Mouse (Mus musculus) lung, postnatal 0 days (tissue): ENCODE measurements around the gene Cfap161. TPM values are rescaled to one million over a fixed set of nuclear protein-coding genes. Genes with fewer than 3 reads are reported as not detected.

Experiments
- ATAC-seq: fragments of 200-750 bp; cut with Nextera tagmentation; 2 replicates; pipeline ENCODE4 v1.8.0; 2017; ENCODE audit warnings: moderate library complexity
- DNase-seq: peaks from one replicate; pipeline ENCODE4 v3.0.0-alpha.2; 2016; ENCODE audit warnings: low spot score
- H3K27ac ChIP-seq: fragments of 300-500 bp; sonication (generic); 2 replicates; pipeline ENCODE4 v1.5.1; 2014; ENCODE audit warnings: antibody characterized with exemption, mild to moderate bottlenecking, low read length, mixed read lengths
- H3K27me3 ChIP-seq: fragments of 300-500 bp; sonication (generic); replicated peaks from 2 replicates; pipeline ENCODE4 v1.6.1; 2014; ENCODE audit warnings: low read length, mixed read lengths; ENCODE audit not compliant: insufficient read depth
- H3K36me3 ChIP-seq: fragments of 300-500 bp; sonication (generic); 2 replicates; pipeline ENCODE4 v1.6.1; 2014; ENCODE audit warnings: low read length, mixed read lengths; ENCODE audit not compliant: insufficient read depth
- H3K4me1 ChIP-seq: fragments of 300-500 bp; sonication (generic); 2 replicates; pipeline ENCODE4 v1.6.1; 2014; ENCODE audit warnings: antibody characterized with exemption, low read depth, low read length, mixed read lengths; ENCODE audit not compliant: insufficient read depth
- H3K4me2 ChIP-seq: fragments of 300-500 bp; sonication (generic); replicated peaks from 2 replicates; pipeline ENCODE4 v1.6.1; 2014; ENCODE audit warnings: low read depth, mild to moderate bottlenecking, low read length, moderate library complexity, mixed read lengths
- H3K4me3 ChIP-seq: fragments of 300-500 bp; sonication (generic); 2 replicates; pipeline ENCODE4 v1.5.1; 2014; ENCODE audit warnings: low read depth, low read length
- H3K9ac ChIP-seq: fragments of 300-500 bp; sonication (generic); replicated peaks from 2 replicates; pipeline ENCODE4 v1.6.1; 2014; ENCODE audit warnings: low read depth, mild to moderate bottlenecking
- H3K9me3 ChIP-seq: fragments of 300-500 bp; sonication (generic); 2 replicates; pipeline ENCODE4 v1.6.1; 2016; ENCODE audit warnings: low read length, mixed read lengths
- CTCF ChIP-seq: IDR thresholded peaks from 2 replicates; pipeline ENCODE4 v1.5.1; 2016; ENCODE audit warnings: antibody characterized with exemption, mild to moderate bottlenecking
- EP300 ChIP-seq: IDR thresholded peaks from 2 replicates; pipeline ENCODE4 v1.6.1; 2016; ENCODE audit warnings: antibody characterized with exemption, mild to moderate bottlenecking, control low read depth
- WGBS: fragments of 180-500 bp; shearing (Covaris S2); extraction: QIAGEN DNeasy Blood & Tissue Kit; methylation state at CpG from one replicate; pipeline ENCODE4 v1.1.7; 2014; 5-methylcytosine and 5-hydroxymethylcytosine counted together
- polyA plus RNA-seq: library from polyadenylated mRNA; unstranded; fragments of >200 nt; fragmentation: Nextera tagmentation; extraction: Ambion mirVana; gene quantifications from 2 replicates; pipeline ENCODE4 v1.2.1, GENCODE M21; 2015

The Cfap161 gene
- polyA plus RNA-seq, 1 experiment from 2014 or later: 6.8 TPM

DNA sequence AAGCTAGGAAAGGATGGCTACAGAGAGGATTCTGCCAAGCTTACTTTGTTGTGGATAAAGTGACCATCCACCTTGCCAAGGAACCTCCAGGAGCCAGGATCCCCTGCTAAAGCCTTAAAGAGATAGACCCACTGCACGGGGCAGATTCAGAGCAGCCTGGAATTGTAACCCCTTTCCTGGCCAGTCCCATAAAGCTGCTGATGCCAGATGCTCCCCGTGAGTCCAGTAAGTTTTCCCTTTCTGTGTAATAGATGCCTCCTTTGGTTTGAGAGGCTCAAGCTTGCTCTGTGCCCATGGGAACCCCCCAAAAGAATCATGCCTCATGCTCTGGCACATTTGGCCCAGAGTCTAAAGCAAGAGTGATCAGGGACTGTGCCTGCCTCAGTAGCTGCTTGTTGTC is 15.7 kb downstream of the Cfap161 start:
- WGBS: 81% methylated on average over 2 of the region's 2 CpGs
- TF ChIP-seq CTCF (no peak), EP300 (no peak)

GRCm38 (mm10) chr7:83778516-83778915 is 16.2 kb downstream of the Cfap161 start:
- ATAC-seq: no peak
- Histone ChIP-seq H3K27me3 (no peaks in the 10 kb centered on the region), H3K4me2 (no peak overlapping the region), H3K36me3 (no peaks in the 10 kb centered on the region), H3K27ac (no peak overlapping the region), H3K9me3 (no peaks in the 10 kb centered on the region), H3K4me1 (no peaks in the 10 kb centered on the region), H3K9ac (no peak overlapping the region), H3K4me3 (no peak overlapping the region)
- WGBS: 70% methylated on average over 2 of the region's 2 CpGs
- no peak for DNase-seq
- TF ChIP-seq EP300 (no peak), CTCF (no peak)

More for the DNA sequence above, 15.7 kb downstream of the Cfap161 start:
- Histone ChIP-seq H3K27ac (no peak overlapping the region), H3K9ac (no peak overlapping the region), H3K4me1 (no peaks in the 10 kb centered on the region), H3K4me3 (no peak overlapping the region), H3K27me3 (no peaks in the 10 kb centered on the region), H3K4me2 (no peak overlapping the region), H3K36me3 (no peaks in the 10 kb centered on the region), H3K9me3 (no peaks in the 10 kb centered on the region)
- DNase-seq: no peak
- no peak for ATAC-seq

GRCm38 (mm10) chr7:83774721-83775120 is 20.0 kb downstream of the Cfap161 start:
- H3K4me2 ChIP-seq: no peak overlapping the region
- H3K27me3 ChIP-seq: no peaks in the 10 kb centered on the region
- H3K27ac ChIP-seq: no peak overlapping the region
- TF ChIP-seq CTCF (peak; percentile 77), EP300 (no peak)
- H3K4me1 ChIP-seq: no peaks in the 10 kb centered on the region; the same call in 1 of the 2 replicates
- H3K36me3 ChIP-seq: no peaks in the 10 kb centered on the region
- DNase-seq (peak; percentile 74), ATAC-seq (no peak)
- H3K9me3 ChIP-seq: no peaks in the 10 kb centered on the region
- no peak overlapping the region for H3K4me3 ChIP-seq
- WGBS: 19% methylated on average over 5 of the region's 5 CpGs
- H3K9ac ChIP-seq: no peak overlapping the region

DNA sequence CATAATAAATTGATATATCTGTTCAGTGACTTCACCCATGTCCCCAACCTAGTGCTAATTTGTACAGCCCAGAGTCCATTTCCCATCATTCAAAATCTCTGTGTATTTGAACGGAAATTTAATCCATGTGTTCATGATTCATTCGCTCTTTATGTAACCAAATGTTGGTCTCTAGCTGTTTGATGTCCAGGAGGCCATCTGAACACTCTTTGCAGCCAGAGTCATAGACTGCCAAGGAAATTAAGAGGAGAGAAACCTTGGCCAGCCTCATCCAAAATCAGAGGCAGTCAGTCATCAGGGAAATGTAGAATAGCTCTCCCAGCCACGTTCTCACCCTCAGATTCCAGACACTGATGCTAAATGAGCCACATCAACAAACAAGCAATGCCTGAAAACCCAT is 31.0 kb downstream of the Cfap161 start:
- TF ChIP-seq CTCF: no peak
- ATAC-seq (no peak), DNase-seq (no peak)
- no peak overlapping the region for H3K27ac ChIP-seq
- H3K4me2 ChIP-seq: no peak overlapping the region
- H3K9me3 ChIP-seq: no peaks in the 10 kb centered on the region
- no peak overlapping the region for H3K9ac ChIP-seq
- no peaks in the 10 kb centered on the region for H3K27me3 ChIP-seq
- WGBS: 56% methylated on average over 3 of the region's 3 CpGs
- H3K36me3 ChIP-seq: no peaks in the 10 kb centered on the region
- no peak overlapping the region for H3K4me3 ChIP-seq
- no peaks in the 10 kb centered on the region for H3K4me1 ChIP-seq

GRCm38 (mm10) chr7:83762336-83762735 is 32.3 kb downstream of the Cfap161 start:
- DNase-seq (no peak), ATAC-seq (no peak)
- H3K27me3 ChIP-seq: no peaks in the 10 kb centered on the region
- H3K27ac ChIP-seq: no peak overlapping the region
- H3K9me3 ChIP-seq: no peaks in the 10 kb centered on the region
- TF ChIP-seq EP300 (no peak), CTCF (no peak)
- H3K36me3 ChIP-seq: no peaks in the 10 kb centered on the region
- H3K4me3 ChIP-seq: no peak overlapping the region
- H3K9ac ChIP-seq: no peak overlapping the region
- H3K4me2 ChIP-seq: no peak overlapping the region
- H3K4me1 ChIP-seq: no peaks in the 10 kb centered on the region
- WGBS: 76% methylated on average over 5 of the region's 5 CpGs

GRCm38 (mm10) chr7:83751055-83751454 is 43.6 kb downstream of the Cfap161 start:
- no peaks in the 10 kb centered on the region for H3K27me3 ChIP-seq
- H3K36me3 ChIP-seq: no peaks in the 10 kb centered on the region
- no peak overlapping the region for H3K4me3 ChIP-seq
- peak; percentile 79 for DNase-seq
- no peaks in the 10 kb centered on the region for H3K4me1 ChIP-seq
- H3K4me2 ChIP-seq: no peak overlapping the region
- no peaks in the 10 kb centered on the region for H3K9me3 ChIP-seq
- TF ChIP-seq EP300: no peak
- TF ChIP-seq CTCF: no peak
- no peak overlapping the region for H3K27ac ChIP-seq
- no peak overlapping the region for H3K9ac ChIP-seq
- peak; percentile 73 for ATAC-seq
- WGBS: 35% methylated on average over 1 of the region's 1 CpGs

- no peak overlapping the region for H3K4me2 ChIP-seq
- no peaks in the 10 kb centered on the region for H3K4me1 ChIP-seq
- no peak overlapping the region for H3K27ac ChIP-seq
- no peak overlapping the region for H3K9ac ChIP-seq
- H3K27me3 ChIP-seq: no peaks in the 10 kb centered on the region
- no peak overlapping the region for H3K4me3 ChIP-seq
- ATAC-seq (no peak), DNase-seq (no peak)
- no peaks in the 10 kb centered on the region for H3K36me3 ChIP-seq
- TF ChIP-seq EP300 (no peak), CTCF (no peak)
- WGBS: 85% methylated on average over 1 of the region's 1 CpGs
- no peaks in the 10 kb centered on the region for H3K9me3 ChIP-seq
Measured at GRCm38 (mm10) chr7:83748405-83748804, 46.3 kb downstream of the Cfap161 start.
